Mouse (Mus musculus) left cerebral cortex, adult 11 months (tissue): ENCODE measurements around the gene Lipc.
A peak's percentile ranks its signal among the peaks of the same experiment; 100 is the strongest.

Experiments used
- DNase-seq: peaks from one replicate; pipeline ENCODE4 v3.0.0; 2022; ENCODE audit warnings: low spot score

Lipc gene

GRCm38 (mm10) chr9:70952126-70952525, at the start of gene Lipc:
Gene Lipc, minus strand, starts transcription at chr9:70952226.
- DNase-seq: no peak

- no peak for DNase-seq
Observed at GRCm38 (mm10) chr9:70999161-70999560, 47.1 kb upstream of the Lipc start.

- peak; percentile 78 for DNase-seq
Observed at GRCm38 (mm10) chr9:70998719-70999118, 46.7 kb upstream of the Lipc start.

GRCm38 (mm10) chr9:70993326-70993725, 41.3 kb upstream of the Lipc start:
- no peak for DNase-seq

- no peak for DNase-seq
Observed at GRCm38 (mm10) chr9:70991401-70991800, 39.4 kb upstream of the Lipc start.

- DNase-seq: no peak
Observed at GRCm38 (mm10) chr9:70987210-70987609, 35.2 kb upstream of the Lipc start.

- DNase-seq: no peak
Observed at GRCm38 (mm10) chr9:70982991-70983480, 31.0 kb upstream of the Lipc start.

GRCm38 (mm10) chr9:70981721-70982120, 29.7 kb upstream of the Lipc start:
- no peak for DNase-seq

GRCm38 (mm10) chr9:70979641-70980040, 27.6 kb upstream of the Lipc start:
- no peak for DNase-seq

- DNase-seq: no peak
Observed at GRCm38 (mm10) chr9:70979171-70979570, 27.1 kb upstream of the Lipc start.

- no peak for DNase-seq
Observed at GRCm38 (mm10) chr9:70977392-70977791, 25.4 kb upstream of the Lipc start.

- no peak for DNase-seq
Observed at GRCm38 (mm10) chr9:70975921-70976320, 23.9 kb upstream of the Lipc start.

- DNase-seq: no peak
Observed at GRCm38 (mm10) chr9:70973286-70973685, 21.3 kb upstream of the Lipc start.

GRCm38 (mm10) chr9:70969244-70969643, 17.2 kb upstream of the Lipc start:
- DNase-seq: no peak

GRCm38 (mm10) chr9:70965999-70966994, 14.3 kb upstream of the Lipc start:
- no peak for DNase-seq

- DNase-seq: no peak
Observed at GRCm38 (mm10) chr9:70965422-70965821, 13.4 kb upstream of the Lipc start.

GRCm38 (mm10) chr9:70965011-70965410, 13.0 kb upstream of the Lipc start:
- no peak for DNase-seq

GRCm38 (mm10) chr9:70963461-70963891, 11.4 kb upstream of the Lipc start:
- peak; percentile 22 for DNase-seq

- DNase-seq: no peak
Observed at GRCm38 (mm10) chr9:70962781-70963455, 10.9 kb upstream of the Lipc start.

GRCm38 (mm10) chr9:70960301-70960700, 8.3 kb upstream of the Lipc start:
- DNase-seq: no peak

- no peak for DNase-seq
Observed at GRCm38 (mm10) chr9:70959866-70960265, 7.8 kb upstream of the Lipc start.

- no peak for DNase-seq
Observed at GRCm38 (mm10) chr9:70959447-70959846, 7.4 kb upstream of the Lipc start.

- DNase-seq: no peak
Observed at GRCm38 (mm10) chr9:70958381-70958780, 6.4 kb upstream of the Lipc start.
